Mouse (Mus musculus) testis, postnatal 14 days (tissue): Measurements from ENCODE around the gene Crebl2.

Experiments used
- DNase-seq: peaks from one replicate; pipeline ENCODE4 v3.0.0; 2021; ENCODE audit warnings: low spot score

Gene Crebl2

GRCm38 (mm10) chr6:134820411-134820810 is 9.5 kb upstream of the Crebl2 start:
- DNase-seq, result no peak

DNA sequence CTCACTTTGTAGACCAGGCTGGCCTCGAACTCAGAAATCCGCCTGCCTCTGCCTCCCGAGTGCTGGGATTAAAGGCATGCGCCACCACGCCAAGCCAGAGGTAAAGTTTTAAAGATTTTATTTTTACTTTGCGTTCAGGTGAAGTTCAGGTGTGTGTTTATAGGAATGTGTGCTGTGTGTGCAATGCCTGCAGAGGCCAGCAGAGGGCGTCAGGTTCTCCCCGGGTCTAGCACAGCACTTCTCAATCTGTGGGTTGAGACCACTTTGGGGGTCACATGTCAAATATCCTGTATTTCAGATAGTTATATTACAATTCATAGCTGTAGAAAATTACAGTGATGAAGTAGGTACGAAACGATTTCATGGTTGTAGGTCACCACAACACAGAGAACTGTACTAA is 7.1 kb upstream of the Crebl2 start:
- DNase-seq, result no peak

DNA sequence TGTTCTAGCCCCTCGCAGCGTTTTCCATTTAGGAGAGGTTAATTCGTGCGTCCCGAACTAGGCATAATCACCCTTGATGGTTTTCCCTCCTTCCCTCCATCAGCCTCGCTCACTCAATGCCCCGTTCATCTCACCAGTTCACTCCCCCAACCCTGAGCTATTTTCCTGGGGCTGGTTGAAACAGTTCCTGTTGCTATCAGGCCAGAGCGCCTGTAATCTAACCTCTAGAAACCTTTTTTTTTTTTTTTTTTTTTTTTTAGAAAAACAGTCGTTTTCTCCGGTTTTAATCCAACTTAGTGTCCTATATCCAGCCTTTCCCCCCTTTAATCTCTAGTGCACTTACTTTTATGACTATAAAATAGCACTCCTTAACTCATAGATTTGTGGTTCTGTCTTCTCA is 822 bp downstream of the Crebl2 start:
- DNase-seq, result peak; percentile 39

GRCm38 (mm10) chr6:134834585-134835251 is 4.8 kb downstream of the Crebl2 start:
- no peak for DNase-seq

GRCm38 (mm10) chr6:134838111-134838510 is 8.2 kb downstream of the Crebl2 start:
- DNase-seq, result no peak

- DNase-seq, result no peak
Observed at GRCm38 (mm10) chr6:134840346-134840745, 10.4 kb downstream of the Crebl2 start.

DNA sequence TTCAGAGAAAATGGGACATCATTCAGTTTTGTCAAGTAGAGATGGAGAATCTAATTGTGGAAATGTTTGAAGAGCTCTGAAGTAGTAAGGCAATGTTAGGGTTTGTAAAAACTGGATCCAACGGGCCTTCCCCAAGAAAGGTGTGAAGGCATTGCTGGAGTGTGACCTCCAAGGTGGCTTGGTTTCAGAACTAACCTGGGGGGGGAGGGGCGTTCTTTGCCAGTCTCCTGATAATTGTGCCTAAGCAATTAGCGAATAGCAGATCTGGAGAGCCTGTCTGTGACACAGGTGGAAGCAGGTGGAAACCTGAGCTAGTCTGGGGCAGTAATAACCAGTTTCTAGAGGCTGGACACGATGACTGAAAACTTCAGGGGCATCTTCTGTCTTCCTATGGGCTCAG is 15.8 kb downstream of the Crebl2 start:
- DNase-seq, result no peak

- DNase-seq, result peak; percentile 27
Observed at GRCm38 (mm10) chr6:134846308-134846707, 16.4 kb downstream of the Crebl2 start.

- no peak for DNase-seq
Observed at GRCm38 (mm10) chr6:134847550-134847949, 17.6 kb downstream of the Crebl2 start.

DNA sequence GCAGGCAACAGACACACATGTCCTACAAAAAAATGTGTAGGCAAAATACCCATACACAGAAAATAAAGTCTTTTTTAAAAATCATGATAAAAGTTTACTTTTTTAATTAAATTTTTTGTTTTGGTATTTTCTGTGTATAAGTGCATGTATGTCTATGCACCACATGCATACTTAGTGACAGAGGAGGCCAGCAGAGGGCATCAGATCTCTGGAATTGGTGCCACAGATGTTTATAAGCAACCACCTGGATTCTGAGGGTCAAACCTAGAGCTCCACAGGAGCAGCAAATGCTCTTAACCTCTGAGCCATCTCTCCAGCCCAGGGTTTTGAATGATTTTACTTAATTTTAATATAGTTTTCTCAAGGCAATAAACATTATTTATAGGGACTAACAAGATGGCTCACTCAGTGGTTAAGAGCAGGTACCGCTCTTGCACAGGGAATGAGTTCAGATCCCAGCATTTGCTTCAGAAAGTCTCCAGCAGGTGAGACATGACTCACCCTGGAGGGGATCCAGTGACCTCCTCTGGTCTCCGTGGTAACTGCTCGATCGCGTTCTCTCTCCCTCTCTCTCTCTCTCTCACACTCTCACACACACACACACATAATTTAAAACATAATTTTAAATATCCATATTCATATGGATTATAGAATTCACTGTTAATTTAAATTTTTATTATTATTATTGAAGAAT is 18.4 kb downstream of the Crebl2 start:
- no peak for DNase-seq

DNA sequence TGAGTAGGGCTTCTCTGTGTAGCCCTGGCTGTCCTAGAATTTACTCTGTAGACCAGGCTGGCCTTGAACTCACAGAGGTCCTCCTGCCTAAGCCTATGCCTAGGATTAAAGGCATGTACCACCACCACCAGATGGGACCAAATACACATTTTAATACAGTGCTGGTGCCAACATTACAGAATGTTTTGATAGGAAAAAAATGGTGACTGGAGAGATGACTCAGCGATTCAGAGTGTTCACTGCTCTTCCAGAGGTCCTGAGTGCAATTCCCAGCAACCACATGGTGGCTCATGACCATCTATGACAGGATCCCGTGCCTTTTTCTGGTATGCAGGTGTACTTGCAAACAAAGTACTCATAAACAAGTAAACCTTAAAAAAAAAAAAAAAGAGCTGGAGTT is 19.5 kb downstream of the Crebl2 start:
- no peak for DNase-seq

DNA sequence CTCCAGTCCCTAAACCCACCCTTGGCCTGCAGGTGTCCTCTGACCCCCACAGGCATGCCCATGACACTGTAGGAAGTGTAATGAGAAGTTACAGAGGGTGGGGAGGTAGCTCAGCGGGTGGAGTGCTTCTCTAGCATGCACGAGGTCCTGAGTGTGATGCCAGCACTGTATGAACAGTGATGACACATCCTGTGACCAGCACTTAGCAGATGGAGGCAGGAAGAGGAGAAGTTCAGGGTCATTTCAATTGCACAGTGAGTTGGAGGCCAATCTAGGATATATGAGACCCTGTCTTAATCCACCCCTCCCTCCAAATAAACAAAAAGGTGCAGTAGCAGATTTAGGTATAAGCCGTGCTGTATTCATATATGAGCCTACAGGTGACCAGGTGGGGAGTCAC is 20.0 kb downstream of the Crebl2 start:
- no peak for DNase-seq

DNA sequence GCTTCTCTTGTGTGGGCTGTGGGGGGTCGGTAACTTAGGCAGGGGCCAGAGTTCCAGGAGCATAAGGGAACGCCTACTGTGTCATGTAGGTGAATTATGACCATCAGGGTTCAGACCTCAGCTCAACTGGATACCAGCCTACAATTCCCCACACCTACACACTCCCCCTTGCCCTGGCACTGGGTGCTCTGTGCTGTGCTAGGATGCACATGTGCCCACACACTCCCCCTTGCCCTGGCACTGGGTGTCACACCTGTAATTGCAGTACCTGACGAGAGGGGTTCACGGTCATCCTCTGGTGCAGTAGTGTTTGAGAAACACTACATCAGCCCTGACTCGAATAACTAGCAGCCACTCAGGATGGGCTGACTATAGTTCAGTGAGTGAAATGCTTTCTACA is 24.8 kb downstream of the Crebl2 start:
- DNase-seq, result no peak

- DNase-seq, result no peak
Observed at GRCm38 (mm10) chr6:134855926-134856325, 26.0 kb downstream of the Crebl2 start.

- no peak for DNase-seq
Observed at GRCm38 (mm10) chr6:134859021-134859420, 29.1 kb downstream of the Crebl2 start.

DNA sequence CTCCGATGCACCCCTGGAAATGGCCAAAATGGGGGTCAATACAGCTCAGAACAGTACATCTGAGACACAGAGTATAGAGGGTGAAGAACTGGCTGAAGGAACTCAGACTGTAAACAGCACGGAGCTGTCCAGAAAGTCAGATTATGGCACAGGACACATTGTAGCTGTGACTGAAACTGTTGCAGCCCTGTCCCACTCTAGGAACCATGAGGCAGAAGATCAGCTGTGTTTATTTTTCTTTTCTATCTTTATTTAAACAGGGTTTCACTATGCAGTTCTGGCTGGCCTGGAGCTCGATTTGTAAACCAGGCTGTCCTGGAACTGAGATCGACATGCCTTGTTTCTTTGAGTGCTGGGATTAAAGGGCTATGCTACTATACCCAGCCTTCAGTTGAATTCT is 30.3 kb downstream of the Crebl2 start:
- peak; percentile 23 for DNase-seq

GRCm38 (mm10) chr6:134861386-134861785 is 31.4 kb downstream of the Crebl2 start:
- DNase-seq, result no peak

GRCm38 (mm10) chr6:134862671-134863104 is 32.7 kb downstream of the Crebl2 start:
- peak; percentile 32 for DNase-seq

DNA sequence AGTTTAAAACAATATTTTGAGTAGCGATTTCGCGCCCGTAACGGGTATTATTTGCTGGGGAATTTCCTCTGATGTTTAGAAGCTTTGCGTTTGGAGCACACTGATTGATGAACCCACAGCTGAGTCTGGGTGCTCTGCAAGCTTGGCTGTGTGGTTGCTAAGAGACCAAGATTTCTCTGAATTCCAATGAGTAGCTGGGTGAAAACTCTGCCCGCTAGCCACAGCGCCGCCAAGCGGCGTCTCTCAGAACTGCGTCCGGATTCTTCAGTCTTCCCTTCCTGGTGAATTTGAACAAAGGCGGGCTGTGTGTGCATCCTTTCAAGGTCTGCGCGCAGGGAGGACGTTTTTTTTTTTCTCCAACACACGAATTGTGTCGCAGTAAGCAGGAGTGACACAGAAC is 33.2 kb downstream of the Crebl2 start:
- peak; percentile 88 for DNase-seq

DNA sequence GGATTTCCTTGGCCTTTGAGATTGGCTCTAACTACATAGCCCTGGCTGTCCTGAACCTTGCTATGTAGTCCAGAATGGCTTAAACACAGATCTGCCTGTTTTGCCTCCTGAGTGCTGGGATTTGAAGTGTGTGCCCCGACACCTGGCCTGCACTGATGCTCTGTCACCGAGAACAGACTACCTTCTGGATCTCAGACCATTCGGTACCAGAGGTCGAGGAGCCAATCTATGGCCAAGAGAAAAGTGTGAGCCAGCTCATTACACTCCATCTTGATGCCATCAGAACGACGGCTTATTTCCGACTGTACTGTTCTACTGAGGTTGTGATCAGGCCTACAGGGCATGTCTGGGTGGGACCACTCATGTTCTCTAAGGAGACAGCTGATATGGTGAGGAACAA is 36.2 kb downstream of the Crebl2 start:
- no peak for DNase-seq

- DNase-seq, result no peak
Observed at GRCm38 (mm10) chr6:134867325-134867724, 37.4 kb downstream of the Crebl2 start.

- no peak for DNase-seq
Observed at GRCm38 (mm10) chr6:134870209-134870742, 40.3 kb downstream of the Crebl2 start.

GRCm38 (mm10) chr6:134870887-134871286 is 40.9 kb downstream of the Crebl2 start:
- DNase-seq, result no peak

DNA sequence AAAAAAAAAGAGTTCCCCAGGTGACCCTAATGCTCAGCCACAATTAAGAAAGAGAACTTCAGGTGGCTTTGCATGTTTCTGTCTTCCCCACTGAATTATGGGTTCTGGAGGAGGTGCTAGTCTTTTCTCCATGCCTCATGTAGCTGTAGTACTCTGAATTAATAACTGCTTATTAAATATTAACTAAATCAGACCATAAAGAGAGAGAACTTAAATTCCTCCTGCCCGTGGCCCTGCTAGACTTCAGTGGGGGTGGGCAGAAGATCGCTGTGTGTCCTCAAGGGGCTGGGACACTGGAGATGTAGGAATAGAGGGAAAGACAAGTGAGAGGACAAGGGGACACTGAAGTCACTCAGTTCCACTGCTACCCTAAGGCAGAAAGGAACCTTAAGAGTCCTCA is 42.3 kb downstream of the Crebl2 start:
- DNase-seq, result no peak
